Mouse (Mus musculus) kidney, postnatal 25 days (tissue): Measurements from ENCODE around the gene Dnah11.

Source experiments
- DNase-seq, 2 experiments: peaks; one replicate each; pipeline ENCODE4 v3.0.0; 2021; ENCODE audit warnings: mixed read lengths in 2 of 2

The Dnah11 gene

DNA sequence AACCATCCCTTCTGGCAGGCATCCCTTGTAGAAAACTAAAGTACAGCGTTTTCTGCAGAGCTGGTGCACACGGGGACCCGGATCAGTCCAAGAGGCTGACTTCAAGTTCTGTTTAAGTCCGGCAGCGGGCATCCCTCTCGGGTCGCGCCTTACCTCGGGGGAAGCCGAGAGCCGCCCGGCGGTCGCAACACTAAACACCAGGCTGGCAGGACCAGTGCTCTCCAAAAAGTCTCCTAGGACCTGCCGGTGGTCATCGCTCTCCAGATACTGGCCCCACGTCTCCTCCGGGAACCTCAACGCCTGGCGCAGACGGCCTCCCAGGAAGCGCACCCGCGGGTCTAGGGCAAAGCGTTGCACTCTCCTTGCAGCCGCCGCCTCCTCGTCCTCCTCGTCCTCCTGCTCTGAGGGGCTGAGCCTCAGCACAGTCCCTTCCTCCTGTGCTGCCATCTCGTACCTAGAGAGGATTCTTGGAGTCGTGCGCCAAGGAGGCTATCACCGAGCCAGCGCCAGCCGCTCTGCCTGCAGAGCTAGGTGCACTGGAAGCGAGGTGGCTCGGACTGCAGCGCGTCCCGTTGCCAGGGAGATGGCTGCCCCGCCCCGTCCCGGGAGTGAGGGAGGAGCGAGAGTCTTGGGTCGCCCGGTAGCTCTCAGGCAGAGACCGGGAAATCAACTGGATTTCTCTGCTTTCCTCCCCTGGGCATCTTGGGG is at the start of gene Dnah11:
Gene Dnah11 (minus strand): TSS at position 658 of the 708 bp plus-strand sequence.
- peak; percentile 81 to 89 for DNase-seq

DNA sequence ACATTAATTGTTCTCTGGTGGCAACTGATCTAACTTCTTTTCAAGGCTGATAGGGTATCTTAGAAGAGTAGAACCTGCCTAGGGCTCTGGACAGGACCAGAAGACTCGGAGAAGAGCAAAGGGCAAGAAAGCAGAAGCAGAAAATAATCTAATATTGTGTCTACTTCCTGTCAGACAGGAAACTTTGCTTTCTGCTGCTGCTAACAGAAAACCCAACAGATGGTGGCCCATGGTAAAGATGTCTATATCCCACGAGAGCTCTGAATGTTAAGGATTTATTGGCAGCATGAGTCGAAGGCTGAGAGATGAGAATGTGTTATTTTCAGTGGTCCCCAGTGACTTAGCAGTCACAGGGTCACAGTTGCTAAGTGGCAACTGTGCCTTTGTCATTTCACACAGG is 22.3 kb upstream of the Dnah11 start:
- DNase-seq, result no peak

DNA sequence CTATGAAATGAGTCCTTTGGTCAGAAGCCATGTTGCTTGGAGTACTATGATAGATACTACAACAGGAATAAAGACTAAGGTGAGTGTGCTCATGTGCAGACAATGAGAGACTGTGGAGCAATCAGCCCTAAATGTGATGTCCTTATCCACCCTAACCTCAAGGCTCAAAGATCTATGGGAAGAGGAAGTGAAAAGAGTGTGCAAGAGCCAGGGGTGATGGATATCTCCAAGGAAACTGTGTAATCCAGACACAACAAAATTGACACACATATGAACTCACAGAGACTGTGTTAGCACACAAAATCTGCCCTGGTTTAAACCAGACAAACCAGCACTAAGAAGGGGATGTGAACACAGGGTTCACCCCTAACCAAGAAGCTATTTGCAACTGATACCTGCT is 21.2 kb upstream of the Dnah11 start:
- no peak for DNase-seq

DNA sequence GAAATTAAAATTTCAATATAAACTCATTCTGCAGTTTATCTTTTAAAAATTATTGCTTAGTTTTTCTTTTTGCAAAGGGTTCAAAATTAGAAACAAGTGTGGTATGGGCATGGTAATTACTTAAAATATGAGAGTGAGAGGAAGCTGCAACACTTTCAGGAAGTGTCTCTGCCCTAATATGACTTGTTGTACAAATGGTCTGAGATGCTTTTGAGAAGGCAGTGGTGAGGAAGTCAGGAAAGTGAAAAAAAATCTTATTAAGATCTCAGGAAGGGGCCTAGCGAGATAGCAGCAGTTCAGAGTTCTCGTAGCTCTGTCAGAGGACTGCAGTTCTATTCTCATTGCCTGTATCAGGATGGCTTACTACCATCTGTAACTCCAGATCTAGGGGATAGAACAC is 13.3 kb upstream of the Dnah11 start:
- DNase-seq, result no peak

DNA sequence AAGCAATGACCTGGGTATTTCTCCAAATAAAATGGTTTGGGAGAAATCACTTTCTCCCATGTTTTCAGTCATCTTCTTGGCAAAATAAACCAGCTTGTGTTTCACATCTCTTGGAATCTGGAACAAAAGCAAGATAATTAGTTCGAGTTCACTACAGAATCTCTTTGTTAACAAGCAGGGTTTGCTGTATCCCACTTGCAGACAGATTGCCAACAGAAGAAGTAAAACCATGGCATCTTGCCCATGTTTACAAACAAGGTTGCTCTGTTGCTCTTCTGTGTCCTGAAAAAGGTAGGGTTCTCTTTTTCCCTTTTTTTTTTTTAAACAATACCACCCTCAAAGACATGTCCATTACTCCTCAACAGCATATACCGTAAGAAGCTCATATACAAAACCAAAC is 2.3 kb downstream of the Dnah11 start:
- DNase-seq, result no peak

DNA sequence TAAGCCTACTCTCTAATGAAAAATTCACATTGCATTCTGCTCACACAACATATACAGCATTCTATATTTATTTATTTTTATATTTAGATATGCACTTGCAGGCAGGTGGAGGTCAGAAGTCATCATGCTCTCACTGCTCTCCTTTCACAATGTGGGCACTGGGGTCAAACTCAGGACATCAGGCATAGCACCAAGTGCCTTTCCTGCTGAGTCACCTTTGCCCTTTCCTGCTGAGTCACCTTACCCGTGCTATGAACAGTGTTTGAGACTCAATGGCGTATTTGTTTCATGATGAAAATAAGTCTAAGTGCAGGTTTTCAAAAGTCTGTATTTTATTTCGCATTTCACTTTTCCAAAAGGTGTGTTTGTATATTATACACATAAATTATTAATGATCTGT is 9.3 kb downstream of the Dnah11 start:
- DNase-seq, result no peak

DNA sequence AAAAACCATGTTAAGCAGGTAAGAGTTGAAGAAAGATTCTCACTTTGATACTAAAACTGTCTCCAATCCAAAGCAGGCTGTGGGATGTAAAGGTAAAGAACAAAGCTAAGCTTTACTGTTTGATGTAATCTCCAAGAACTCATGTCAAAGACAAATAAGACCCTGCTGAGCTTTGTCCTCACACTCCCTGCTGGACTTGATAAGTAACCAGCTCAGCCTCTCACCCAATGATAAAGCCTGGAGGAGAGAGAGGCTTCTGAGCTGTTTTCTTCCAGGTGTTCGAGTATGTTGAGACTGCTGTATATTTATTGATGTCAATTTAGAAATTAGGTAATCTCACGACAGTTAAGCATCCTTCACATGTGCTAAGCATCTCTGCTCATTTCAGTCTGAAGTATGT is 11.2 kb downstream of the Dnah11 start:
- DNase-seq, result no peak

DNA sequence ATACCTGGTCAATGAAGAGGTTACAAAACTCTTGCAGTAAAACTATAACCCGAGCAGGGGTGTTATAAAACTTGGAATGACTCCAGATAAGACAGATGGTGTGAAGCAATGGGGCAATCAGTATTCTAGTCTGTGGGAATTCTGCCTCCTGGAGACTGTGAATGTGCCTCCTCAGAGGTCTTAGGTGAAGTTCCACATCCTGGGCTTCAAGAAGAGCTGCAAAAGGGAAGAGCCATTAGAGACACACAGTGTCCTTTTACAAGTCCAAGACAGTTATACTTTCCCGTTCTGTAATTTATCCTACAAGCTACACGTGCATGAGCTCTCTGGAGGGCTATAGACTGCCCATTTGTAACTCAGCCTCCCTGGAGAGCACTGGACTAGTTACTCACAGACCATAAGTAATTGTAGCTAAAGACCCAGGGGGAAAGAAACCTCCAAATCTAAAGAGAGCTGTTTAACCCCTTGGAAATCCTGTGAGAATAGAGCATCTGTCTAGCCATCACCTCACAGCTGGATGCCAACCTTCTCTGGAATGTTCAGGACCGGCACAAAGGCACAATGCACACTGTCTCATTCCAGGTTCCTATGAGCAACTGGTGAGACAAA is 11.9 kb downstream of the Dnah11 start:
- DNase-seq, result no peak

DNA sequence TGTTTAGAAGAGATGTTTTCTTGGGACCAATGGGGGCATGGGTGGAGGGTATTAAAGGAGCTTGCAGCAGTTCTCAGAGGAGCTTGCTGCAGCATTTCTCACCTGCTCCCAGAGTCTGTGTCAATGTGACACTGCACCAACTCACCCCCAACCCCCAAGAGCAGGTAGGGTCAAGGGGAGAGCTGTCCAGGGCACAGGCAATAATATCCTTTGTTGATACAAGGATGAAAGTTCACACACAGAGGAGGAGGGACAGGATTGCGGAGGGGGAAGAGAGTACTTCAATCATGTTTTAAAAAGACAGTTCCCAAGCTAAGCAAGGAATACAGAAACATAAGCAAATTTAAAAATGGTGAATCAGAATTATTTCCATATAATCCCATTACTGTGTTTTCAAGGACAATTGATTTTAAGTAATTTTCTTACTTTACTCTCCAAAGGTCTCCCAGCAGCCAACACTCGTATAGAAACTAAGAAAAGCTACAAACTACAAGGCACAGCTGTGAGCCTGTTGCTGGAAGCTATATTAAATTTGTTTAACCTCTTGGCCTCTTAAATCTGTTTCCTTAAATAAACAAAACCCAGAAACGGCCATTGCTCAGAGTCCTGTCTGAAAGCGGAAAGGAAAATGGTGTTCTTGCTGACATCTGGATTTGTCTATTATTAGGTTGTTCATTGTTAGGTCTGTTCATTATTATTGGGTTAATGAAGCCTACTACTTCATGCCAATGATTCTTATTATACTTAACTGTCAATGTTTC is 12.5 kb downstream of the Dnah11 start:
- DNase-seq, result no peak

DNA sequence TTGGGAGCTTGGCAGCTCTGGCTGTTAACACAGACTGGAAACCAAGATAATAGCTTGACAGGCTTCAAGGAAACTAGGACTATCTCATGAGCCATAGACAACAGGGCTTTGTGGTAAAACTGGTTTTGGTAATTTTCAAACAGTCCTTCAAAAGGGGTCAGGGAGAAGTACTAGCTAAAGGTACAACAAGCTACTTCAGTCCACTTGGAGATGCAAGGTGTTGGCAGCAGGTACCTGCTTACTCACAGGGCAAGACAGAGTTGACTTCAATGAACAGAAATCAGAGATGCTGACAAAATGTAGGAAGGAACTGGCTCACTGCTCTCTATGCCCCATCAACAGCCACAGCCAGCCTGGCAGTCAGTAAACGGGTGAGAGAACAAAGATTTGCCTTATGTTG is 14.1 kb downstream of the Dnah11 start:
- no peak for DNase-seq

DNA sequence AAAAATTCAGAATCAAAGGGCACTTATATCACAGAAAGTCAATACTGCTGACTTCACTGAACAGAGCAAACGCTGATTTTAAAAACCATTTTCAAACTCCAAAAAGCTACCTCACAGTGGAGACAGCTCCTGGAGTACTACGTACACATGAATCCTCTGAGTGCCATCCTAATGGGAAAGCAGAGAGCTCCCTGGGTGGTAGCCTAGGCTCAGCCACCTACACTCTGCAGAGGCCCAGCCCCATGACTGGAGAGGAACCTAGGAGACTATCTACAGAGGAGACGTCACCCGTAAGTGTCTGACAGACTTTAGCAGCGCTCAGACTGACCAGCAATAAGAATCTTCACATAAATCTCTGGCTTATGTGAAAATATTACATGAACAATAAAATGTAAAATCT is 21.1 kb downstream of the Dnah11 start:
- DNase-seq, result no peak

DNA sequence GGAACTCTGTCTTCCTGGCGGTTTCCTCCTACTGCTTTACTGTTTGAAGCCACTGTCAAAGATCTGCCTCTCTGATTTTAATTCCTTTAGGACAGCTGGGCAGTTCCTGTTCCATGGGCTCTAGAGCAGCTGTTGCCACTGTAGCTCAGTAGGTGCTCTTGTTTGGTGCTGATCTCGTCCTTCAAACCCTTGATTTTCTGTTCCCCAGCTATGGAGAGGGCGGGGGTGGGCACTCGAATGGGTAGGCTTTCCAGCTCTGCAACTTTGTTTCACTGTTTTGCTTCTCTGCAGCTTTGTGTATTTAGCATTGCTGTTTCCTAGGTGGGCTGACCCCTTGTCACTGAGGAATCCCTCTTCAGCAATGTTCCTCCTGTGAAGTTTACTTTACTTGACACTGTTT is 34.1 kb downstream of the Dnah11 start:
- DNase-seq, result no peak

DNA sequence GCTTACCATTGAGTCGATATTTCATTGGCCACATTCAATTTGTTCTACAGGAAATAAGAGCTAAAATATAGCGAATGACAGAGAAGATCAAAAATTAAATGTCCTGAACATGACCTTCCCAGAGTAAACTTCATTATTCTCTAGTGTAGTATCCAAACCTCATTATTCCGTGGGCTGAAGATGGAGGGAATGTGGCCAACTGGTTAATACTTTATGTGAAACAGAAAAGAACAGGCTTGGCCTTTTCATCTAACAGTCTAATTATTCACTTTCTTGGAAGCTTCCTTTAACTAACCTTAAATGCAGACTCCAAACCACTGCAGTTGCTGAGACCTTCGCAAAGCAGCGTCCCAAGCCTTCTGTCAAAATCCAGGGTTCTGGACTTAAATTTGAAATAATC is 41.9 kb downstream of the Dnah11 start:
- no peak for DNase-seq

DNA sequence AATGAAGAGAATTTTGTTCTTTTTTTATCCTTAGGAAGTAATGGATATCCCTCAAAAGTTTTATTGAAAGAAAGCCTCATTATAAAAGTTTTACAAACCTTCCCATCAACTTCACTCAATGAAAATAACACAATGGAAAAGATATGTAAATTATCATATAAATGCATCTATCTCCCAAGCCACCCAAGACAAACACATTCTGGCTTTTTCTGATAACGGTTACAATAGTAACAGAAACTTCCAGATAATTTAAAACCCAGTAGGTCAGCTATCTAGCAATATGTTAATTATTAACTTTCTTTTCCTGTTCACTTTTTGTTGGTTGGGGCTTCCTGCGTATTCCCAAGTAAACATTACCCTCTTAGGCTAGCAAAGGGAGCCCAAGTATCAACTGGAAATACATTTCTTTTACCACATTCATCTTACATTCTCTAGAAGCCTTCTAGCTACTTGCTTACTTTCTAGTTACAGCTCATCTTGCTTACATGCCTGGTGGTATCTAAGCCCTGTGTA is 51.3 kb downstream of the Dnah11 start:
- DNase-seq, result no peak

DNA sequence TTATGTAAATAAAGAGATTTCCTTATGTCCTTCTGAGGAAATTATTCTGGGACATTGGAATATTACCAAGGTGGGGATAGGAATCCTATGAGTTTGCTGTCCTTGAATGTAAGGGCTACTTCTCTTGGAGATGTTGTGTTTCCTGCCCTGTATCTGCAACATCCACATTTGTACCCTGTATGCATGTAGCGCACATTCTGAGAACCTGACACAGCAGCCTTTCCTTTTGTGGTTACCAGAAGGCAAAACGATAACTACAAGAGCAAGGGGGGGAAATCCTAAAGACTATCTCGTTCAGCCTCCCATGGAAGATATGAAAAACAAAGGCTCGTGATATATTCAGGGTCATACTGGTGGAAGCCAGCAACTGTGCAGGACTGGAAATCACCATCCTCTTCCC is 70.7 kb downstream of the Dnah11 start:
- no peak for DNase-seq

DNA sequence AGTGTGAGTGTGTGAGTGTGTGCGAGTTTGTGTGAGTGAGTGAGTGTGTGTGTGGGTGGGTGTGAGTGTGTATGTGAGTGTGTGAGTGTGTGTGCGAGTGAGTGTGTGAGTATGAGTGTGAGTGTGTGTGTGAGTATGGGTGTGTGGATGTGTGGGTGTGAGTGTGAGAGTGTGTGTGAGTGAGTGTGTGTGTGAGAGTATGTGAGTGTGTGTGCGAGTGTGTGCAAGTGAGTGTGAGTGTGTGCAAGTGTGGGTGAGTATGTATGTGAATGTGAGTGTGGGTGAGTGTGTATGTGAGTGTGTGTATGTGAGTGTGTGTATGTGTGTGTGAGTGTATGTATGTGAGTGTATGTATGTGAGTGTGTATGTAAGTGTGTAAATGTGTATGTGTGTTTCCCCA is 79.2 kb downstream of the Dnah11 start:
- no peak for DNase-seq

DNA sequence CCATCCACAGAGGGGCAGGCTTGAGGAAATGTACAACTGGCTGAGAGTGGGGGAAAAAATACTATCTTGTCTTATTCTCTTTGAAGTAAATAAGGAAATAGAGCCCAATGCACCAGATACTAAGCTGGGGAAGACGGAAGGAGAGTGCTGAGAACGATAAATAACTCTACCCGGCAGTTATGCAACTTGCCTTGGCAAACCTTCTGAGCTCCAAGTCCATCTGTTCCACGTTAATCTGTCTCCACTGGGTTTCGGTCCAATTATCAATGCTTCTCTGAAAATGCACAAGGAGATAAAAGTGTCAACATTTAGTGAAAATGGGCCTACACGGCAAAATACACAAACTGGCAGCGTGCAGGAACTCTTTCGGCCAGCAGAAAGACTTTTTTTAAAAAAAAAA is 86.2 kb downstream of the Dnah11 start:
- DNase-seq, result peak; percentile 2 to 36

DNA sequence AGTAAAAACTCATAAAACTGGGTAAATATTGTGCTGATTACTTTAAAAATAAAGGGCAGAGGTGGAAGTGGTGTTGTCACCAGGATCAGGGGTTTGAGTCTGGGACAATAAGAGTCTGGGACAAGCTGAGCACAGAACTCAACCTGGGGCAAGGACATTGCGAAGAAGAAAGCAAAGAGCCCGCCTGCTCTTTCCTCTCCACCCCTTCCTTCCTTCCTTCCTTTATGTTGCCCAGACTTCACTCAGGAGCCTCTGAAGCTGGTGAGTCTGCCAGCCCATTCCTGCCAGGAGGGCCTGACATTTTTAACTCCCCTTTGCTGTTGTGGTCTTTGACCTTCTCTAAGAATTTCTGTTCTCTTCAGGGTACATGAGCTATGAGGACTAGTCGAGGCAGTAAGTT is 86.9 kb downstream of the Dnah11 start:
- no peak for DNase-seq

DNA sequence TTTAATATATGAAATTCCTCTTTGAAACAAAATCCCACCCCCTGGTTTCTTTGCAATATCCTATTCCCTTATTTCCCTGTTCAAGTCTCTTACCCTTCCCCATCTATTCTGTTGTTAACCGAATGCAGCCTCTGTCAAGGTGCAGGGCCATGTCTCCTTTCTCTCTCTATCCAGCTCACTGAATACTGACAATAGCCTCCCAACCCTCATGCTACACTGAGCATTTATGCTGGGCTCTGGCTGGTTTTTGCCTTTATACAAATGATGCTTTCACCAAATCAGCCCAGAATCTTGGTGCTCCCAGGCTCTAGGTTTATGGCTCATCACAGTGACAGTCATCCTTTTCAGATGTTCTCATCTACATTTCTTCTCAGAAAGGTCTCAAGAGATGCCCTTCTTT is 91.1 kb downstream of the Dnah11 start:
- DNase-seq, result no peak

DNA sequence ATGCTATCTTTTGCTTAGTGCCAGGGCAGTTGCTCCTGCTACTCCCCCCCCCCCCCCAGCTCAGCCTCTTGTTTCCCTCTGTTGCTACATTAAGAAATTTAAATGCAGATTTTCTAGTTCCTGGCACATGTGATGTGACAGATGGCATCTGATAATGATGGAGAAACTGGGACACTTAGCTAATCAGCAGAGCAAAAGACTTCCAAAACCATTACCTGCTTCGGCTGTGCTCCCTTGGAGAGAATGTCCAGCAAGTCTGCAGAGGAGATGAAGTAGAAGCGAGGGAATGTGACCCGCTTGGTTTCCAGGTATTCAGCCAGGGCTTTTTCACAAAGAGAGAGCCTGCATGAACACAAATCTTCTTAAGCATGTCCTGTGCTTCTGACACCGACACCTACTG is 94.3 kb downstream of the Dnah11 start:
- no peak for DNase-seq

DNA sequence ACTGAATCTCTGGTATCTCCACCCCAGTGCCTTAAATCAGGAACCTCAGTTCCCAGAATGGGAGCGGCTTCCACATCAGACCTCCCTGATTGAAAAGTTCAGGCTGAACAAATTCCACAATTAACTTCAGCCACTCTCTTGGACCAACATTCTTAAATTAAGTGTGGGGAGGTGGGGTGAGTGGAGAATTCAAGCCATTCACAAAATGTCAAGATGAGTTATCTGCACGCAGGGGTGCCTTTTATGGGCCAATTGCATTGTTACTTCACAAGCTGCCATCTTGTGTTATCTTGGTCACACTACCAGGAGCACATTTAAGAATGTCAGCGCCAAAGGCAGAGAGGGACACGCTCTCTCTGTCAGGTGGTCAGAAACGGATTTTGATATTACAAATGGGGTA is 99.1 kb downstream of the Dnah11 start:
- DNase-seq, result no peak

DNA sequence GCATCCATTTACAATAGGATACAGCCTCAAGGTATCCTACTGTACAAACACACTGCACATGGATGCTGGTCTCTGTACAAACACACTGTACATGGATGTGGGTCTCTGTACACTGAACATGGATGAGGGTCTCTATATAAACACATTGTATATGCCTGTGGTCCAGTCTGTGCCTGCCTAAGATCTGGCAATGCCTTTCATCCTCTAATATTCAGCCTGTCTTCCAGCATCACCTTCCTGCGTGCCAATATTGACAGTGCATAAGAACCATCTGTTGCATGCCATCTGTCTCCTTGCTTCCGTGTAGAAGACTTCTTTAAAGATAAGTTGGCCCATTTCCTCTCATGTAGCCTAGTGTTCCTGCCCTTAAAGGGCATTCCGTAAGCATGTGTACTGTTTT is 100.6 kb downstream of the Dnah11 start:
- DNase-seq, result no peak

DNA sequence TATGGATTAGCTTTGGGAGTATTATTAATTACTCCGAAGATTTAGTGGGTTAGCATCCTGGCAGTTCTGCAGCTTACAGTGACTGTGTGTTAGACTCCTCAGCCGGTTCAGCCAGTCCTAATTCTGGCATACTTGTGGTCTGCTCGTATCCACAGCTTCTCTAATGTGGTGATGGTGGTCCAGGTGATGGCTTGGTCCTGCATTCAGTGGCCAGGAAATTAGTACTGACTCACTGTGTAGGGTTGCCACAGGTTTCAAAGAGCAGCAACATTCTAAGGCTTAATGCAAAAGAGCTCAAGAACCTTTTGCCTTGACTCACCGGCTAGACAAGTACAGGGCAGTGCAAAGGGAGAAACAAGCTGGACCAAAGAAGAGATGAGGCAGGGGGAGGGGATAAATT is 103.9 kb downstream of the Dnah11 start:
- no peak for DNase-seq

DNA sequence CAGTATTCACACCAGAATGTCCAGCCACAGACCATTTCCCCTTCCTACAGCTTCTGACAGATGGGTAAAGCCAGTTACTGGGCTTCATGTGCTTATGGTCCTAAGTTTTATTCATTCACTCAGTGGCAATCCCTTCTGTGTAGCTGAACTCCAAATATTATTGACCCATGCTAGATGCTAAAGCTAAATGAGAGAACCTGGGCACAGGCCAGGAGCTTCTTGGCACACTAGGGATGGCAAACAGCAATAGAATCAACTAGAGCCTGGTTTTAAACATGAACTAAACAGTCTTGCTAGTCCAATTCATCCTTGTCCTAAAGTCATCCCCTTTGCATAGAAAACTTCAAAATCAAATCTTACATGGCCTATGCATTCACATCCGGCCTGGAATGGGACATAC is 113.6 kb downstream of the Dnah11 start:
- DNase-seq, result no peak
